Mouse (Mus musculus): Measurements from ENCODE around the gene Cenpm. TPM values are rescaled to one million over a fixed set of nuclear protein-coding genes. Genes with fewer than 3 reads are reported as not detected.

Cenpm gene
- polyA plus RNA-seq, 1 experiment from 2014 or later, result 51.7 TPM

MicroRNAs encoded within 50 kb of the gene (microRNA counts, 519-probe panel; counts per million panel counts)
- microRNA mmu-miR-33, result 2,312 counts per million, percentile 38 among the panel's probes with 10 or more counts

Small RNAs within 50 kb of the gene (microRNA-seq; reads per million reads assigned to microRNA genes)
- gene Mir33 (ENCODE audit: borderline number of aligned reads), result 55.2 reads per million, percentile 46 among the genes with 10 or more reads in this experiment

Other genes starting within 250 kb of the Cenpm start
- gene Desi1, start 210.9 kb downstream of the Cenpm start, polyA plus RNA-seq (2014; fragmentation: Nextera tagmentation; extraction: Ambion mirVana), result 27.2 and 27.7 TPM in 2 replicates
- 262 and 292 TPM in 2 replicates for gene Snu13, start 197.2 kb downstream of the Cenpm start, polyA plus RNA-seq (2014; fragmentation: Nextera tagmentation; extraction: Ambion mirVana)
- not detected in 2 replicates for gene 4930407I10Rik, start 185.6 kb downstream of the Cenpm start, polyA plus RNA-seq (2014; fragmentation: Nextera tagmentation; extraction: Ambion mirVana)
- 0.14 TPM in 1 of 2 replicates, not detected in the other for gene Mei1, start 174.8 kb downstream of the Cenpm start, polyA plus RNA-seq (2014; fragmentation: Nextera tagmentation; extraction: Ambion mirVana)
- gene Ccdc134, start 116.8 kb downstream of the Cenpm start, polyA plus RNA-seq (2014; fragmentation: Nextera tagmentation; extraction: Ambion mirVana), result 29.6 and 30.2 TPM in 2 replicates
- 99.2 and 123 TPM in 2 replicates for gene Srebf2, start 97.6 kb downstream of the Cenpm start, polyA plus RNA-seq (2014; fragmentation: Nextera tagmentation; extraction: Ambion mirVana)
- 0.93 and 1.4 TPM in 2 replicates for gene Shisa8, start 31.9 kb downstream of the Cenpm start, polyA plus RNA-seq (2014; fragmentation: Nextera tagmentation; extraction: Ambion mirVana)
- 0.17 and 0.40 TPM in 2 replicates for gene Tnfrsf13c, start 20.4 kb downstream of the Cenpm start, polyA plus RNA-seq (2014; fragmentation: Nextera tagmentation; extraction: Ambion mirVana)
- 0.25 TPM in 1 of 2 replicates, not detected in the other for gene 1500009C09Rik, start 7.6 kb upstream of the Cenpm start, polyA plus RNA-seq (2014; fragmentation: Nextera tagmentation; extraction: Ambion mirVana)
- gene Sept3, start 30.1 kb upstream of the Cenpm start, polyA plus RNA-seq (2014; fragmentation: Nextera tagmentation; extraction: Ambion mirVana), result 13.7 and 16.7 TPM in 2 replicates
- 0.20 TPM in 1 of 2 replicates, not detected in the other for gene Wbp2nl, start 54.2 kb upstream of the Cenpm start, polyA plus RNA-seq (2014; fragmentation: Nextera tagmentation; extraction: Ambion mirVana)
- gene Naga, start 94.2 kb upstream of the Cenpm start, polyA plus RNA-seq (2014; fragmentation: Nextera tagmentation; extraction: Ambion mirVana), result 55.7 and 65.8 TPM in 2 replicates
- 12.9 and 15.3 TPM in 2 replicates for gene Pheta2, start 94.2 kb upstream of the Cenpm start, polyA plus RNA-seq (2014; fragmentation: Nextera tagmentation; extraction: Ambion mirVana)
- 242 and 262 TPM in 2 replicates for gene Smdt1, start 94.2 kb upstream of the Cenpm start, polyA plus RNA-seq (2014; fragmentation: Nextera tagmentation; extraction: Ambion mirVana)
- gene Ndufa6, start 109.6 kb upstream of the Cenpm start, polyA plus RNA-seq (2014; fragmentation: Nextera tagmentation; extraction: Ambion mirVana), result 325 and 390 TPM in 2 replicates
- 5.4 and 5.6 TPM in 2 replicates for gene Cyp2d22, start 135.5 kb upstream of the Cenpm start, polyA plus RNA-seq (2014; fragmentation: Nextera tagmentation; extraction: Ambion mirVana)
- gene Cyp2d11, start 149.3 kb upstream of the Cenpm start, polyA plus RNA-seq (2014; fragmentation: Nextera tagmentation; extraction: Ambion mirVana), result not detected in 2 replicates
- not detected in 2 replicates for gene Cyp2d10, start 162.4 kb upstream of the Cenpm start, polyA plus RNA-seq (2014; fragmentation: Nextera tagmentation; extraction: Ambion mirVana)
- gene Cyp2d9, start 188.7 kb upstream of the Cenpm start, polyA plus RNA-seq (2014; fragmentation: Nextera tagmentation; extraction: Ambion mirVana), result not detected in 2 replicates

All from embryonic facial prominence, embryonic 14.5 days (tissue).